Mouse (Mus musculus) brain, embryonic 14.5 days (tissue): ENCODE data around the gene Arrdc5. TPM values are rescaled to one million over a fixed set of nuclear protein-coding genes. Genes with fewer than 3 reads are reported as not detected.
A peak's percentile ranks its signal among the peaks of the same experiment; 100 is the strongest.

ENCODE experiments used
- DNase-seq: peaks from one replicate; pipeline ENCODE4 v3.0.0-alpha.2; 2011; ENCODE audit warnings: low read depth
- CTCF ChIP-seq: fragments of 200-500 bp; IDR thresholded peaks from 2 replicates; pipeline ENCODE4 v1.5.1; 2012; ENCODE audit warnings: inconsistent platforms, mild to moderate bottlenecking, moderate library complexity, borderline replicate concordance; ENCODE audit not compliant: insufficient read depth, insufficient read length; ENCODE audit errors: extremely low read depth
- POLR2A ChIP-seq: fragments of 200-500 bp; IDR thresholded peaks from 2 replicates; pipeline ENCODE4 v1.6.1; 2012; ENCODE audit warnings: mild to moderate bottlenecking, inconsistent platforms, borderline replicate concordance; ENCODE audit not compliant: poor library complexity, insufficient read depth, insufficient read length, severe bottlenecking; ENCODE audit errors: extremely low read depth
- polyA plus RNA-seq: library from polyadenylated mRNA; depleted of rRNA; stranded (reverse); fragments of >200 nt; gene quantifications from 2 replicates; pipeline ENCODE4 v1.2.3, GENCODE M21; 2012; rRNA removed

Gene Arrdc5
- polyA plus RNA-seq, 1 experiment, result not detected

DNA sequence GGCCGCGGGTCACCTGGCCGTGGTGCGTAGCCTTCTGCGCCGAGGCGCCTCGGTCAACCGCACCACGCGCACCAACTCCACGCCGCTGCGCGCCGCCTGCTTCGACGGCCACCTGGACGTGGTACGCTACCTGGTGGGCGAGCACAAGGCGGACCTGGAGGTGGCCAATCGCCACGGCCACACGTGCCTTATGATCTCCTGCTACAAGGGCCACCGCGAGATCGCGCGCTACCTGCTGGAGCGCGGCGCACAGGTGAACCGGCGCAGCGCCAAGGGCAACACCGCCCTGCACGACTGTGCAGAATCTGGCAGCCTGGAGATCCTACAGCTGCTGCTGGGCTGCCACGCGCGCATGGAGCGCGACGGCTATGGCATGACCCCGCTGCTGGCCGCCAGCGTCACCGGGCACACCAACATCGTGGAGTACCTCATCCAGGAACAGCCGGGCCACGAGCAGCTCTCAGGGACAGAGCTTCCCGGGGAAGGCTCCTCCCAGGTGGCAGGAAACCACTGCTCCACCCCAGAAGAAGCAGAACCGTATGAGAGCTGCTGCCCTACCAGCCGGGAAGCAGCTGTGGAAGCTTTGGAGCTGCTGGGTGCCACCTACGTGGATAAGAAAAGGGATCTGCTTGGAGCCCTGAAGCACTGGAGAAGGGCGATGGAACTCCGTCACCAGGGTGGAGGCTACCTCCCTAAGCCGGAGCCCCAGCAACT is 42.7 kb downstream of the Arrdc5 start:
- no peak for TF ChIP-seq CTCF
- TF ChIP-seq POLR2A, result no peak
- no peak for DNase-seq

DNA sequence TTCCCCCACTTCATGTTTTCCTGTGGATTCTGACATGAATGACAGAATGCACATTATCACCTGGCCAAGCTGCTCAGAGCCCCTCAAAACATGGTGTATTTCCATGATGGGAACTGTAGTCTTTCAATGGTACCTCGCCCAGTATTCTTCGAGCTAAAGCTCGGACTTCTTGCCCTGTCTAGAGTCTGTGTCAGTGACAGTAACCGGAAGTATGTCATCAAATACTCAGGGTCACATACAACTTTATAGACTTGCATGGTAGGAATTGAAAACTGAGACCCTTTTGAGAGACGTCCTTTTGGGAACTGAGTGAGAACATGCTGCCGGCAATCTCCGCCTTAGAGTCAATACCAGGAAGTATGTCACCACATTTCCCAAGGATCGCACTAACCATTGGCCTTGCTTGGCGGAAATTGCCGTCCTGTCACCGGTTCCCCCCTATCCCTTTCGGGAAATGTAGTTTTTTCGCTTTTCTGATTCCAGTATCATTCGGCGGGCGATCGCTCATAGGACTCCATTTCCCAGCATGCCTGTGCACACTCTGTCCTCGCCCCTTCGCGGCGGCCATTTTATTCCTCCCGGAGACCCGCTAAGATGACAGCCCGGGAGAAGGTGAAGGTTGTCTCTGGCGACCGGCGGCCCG is 43.7 kb downstream of the Arrdc5 start, which contains the start of gene Fem1a:
Fem1a (plus strand) TSS at position 572 of the 643 bp plus-strand sequence.
- no peak for TF ChIP-seq POLR2A
- no peak for TF ChIP-seq CTCF

DNA sequence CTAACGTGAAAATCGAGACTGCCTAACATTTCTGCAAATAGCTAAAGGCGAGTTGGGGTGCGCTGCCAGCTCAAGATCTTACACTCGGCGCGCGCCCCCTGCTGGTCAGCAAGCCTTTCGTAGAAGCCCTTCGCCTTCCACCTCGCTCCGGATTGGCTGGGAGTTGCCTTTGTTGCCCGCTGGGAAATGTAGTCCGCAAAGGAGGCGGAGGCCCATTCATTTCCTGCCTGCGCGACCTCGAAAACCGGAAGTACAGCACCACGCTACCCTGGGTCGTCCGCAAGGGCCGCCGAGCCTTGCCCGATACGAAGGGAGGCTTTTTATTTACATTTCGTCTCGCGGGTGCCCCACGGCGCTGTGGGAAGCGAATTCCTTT is 44.2 kb downstream of the Arrdc5 start:
- TF ChIP-seq POLR2A (peak; percentile 41; the same call in 1 of the 2 replicates), CTCF (peak; percentile 97)
- peak; percentile 100 for DNase-seq

More for the DNA sequence above, 43.7 kb downstream of the Arrdc5 start, which contains the start of gene Fem1a:
- peak; percentile 100 for DNase-seq

DNA sequence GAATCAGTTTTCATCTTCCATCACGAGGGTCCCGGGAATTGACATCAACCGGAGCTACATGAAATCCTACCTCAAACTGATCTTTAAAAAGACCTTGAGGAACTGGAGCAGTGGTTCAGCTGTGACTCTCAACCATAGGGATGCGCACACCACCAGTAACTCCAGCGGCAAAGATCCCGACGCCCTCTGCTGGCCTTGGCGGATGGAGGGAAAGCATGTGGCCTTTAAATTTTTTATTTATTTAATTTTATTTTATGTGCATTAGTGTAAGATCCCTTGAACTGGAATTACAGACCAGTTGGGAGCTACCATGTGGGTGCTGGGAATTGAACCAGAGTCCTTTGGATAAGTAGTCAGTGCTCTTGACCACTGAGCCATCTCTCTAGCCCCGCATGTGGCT is 44.7 kb downstream of the Arrdc5 start:
- DNase-seq, result peak; percentile 66
- TF ChIP-seq POLR2A, result no peak
- TF ChIP-seq CTCF, result peak; percentile 48; the same call in 1 of the 2 replicates

DNA sequence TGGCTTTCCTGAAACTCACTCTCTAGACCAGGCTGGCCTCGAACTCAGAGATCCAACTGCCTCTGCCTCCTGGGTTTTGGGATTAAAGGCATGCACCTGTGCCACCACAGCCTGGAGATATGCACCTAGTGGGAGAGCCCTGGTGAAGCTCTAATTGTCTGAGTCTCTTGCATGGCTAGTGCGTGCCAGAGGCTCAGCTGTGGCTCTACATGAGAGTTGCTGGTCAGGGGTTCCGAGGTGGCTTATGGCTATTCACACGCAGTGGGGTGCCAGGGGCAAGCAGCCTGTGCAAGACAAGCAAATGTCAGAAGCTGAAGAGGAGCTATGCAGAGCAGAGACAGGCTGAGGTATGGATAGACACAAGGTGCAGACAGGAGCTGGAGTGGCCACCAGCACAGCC is 45.4 kb downstream of the Arrdc5 start:
- TF ChIP-seq POLR2A (no peak), CTCF (no peak)
- DNase-seq, result no peak

DNA sequence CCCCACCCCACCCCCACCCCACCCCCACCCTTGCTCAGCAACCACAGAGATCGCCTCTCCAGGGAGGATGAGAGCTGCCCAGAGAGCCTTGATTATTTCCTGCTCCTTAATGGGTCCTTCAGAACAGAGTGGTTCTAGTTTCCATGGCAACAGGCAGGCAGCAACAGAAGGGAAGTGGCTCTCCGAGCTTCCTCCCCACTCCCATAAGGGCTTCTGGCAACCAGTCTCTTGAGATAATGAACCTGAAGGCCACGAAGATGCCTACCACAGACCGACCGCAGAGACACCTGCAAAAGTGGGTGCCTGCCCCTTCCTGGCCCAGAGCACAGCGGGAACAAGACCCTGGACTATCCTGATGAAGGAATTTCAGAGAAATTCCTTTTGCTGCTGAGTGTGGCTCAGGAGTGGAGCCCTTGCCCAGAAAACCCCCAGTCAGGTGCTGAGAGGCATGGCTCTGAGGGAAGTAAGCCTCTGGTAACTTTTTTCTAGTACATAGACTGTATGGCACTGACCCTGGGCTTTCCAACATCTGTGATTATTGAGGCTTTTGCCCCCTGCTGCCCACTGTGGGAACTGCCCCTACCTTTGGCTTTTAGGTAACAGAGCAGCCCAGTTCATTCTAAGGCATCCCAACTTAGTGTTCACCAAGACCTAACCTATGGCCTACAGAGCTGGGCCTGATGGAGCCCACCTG is 48.8 kb downstream of the Arrdc5 start:
- TF ChIP-seq POLR2A, result no peak
- peak; percentile 70; the same call in 1 of the 2 replicates for TF ChIP-seq CTCF
- DNase-seq, result peak; percentile 92

DNA sequence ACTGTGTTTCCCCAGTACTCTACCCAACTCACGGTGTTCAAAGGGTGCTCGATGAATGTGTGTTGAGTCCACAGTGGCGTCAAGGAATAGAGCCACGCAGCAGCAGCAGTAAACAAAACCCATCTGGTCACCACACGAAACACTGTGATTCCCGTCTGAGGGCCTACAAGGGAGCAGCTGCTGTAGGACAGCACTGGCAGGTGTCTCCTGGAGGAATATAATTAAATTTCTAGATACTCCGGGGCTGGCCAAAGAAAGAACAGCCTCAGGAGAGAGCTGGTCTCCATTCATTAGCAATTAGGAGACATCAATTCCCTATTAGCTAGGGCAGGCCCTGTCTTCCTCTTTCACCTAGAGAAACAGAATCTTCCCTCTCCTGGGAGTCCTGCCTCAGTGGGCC is 54.5 kb downstream of the Arrdc5 start:
- peak; percentile 25 for DNase-seq
- no peak for TF ChIP-seq POLR2A
- TF ChIP-seq CTCF, result no peak

Other genes with a start within 250 kb of the Arrdc5 start
- 110 and 135 TPM in 2 replicates for gene Ubxn6, start 225.3 kb downstream of the Arrdc5 start, polyA plus RNA-seq
- 119 and 129 TPM in 2 replicates for gene Hdgfl2, start 220.7 kb downstream of the Arrdc5 start, polyA plus RNA-seq
- gene Plin4, start 190.5 kb downstream of the Arrdc5 start, polyA plus RNA-seq, result 0.11 and 0.16 TPM in 2 replicates
- gene Plin5, start 182.7 kb downstream of the Arrdc5 start, polyA plus RNA-seq, result 0.43 and 0.67 TPM in 2 replicates
- 0.06 and 0.18 TPM in 2 replicates for gene Lrg1, start 178.3 kb downstream of the Arrdc5 start, polyA plus RNA-seq
- 35.0 and 48.5 TPM in 2 replicates for gene Sema6b, start 159.9 kb downstream of the Arrdc5 start, polyA plus RNA-seq
- 9.8 TPM in 2 replicates for gene Tnfaip8l1, start 137.8 kb downstream of the Arrdc5 start, polyA plus RNA-seq
- 49.8 and 54.7 TPM in 2 replicates for gene Mydgf, start 116.4 kb downstream of the Arrdc5 start, polyA plus RNA-seq
- 53.3 and 54.4 TPM in 2 replicates for gene Dpp9, start 81.4 kb downstream of the Arrdc5 start, polyA plus RNA-seq
- gene Fem1a, start 43.5 kb downstream of the Arrdc5 start, polyA plus RNA-seq, result 27.0 and 31.0 TPM in 2 replicates
- 3.4 and 3.7 TPM in 2 replicates for gene Ticam1, start 23.5 kb downstream of the Arrdc5 start, polyA plus RNA-seq
- 6.4 and 8.3 TPM in 2 replicates for gene Plin3, start 7.4 kb downstream of the Arrdc5 start, polyA plus RNA-seq
- gene Uhrf1, start 3.0 kb upstream of the Arrdc5 start, polyA plus RNA-seq, result 39.8 and 50.9 TPM in 2 replicates
- gene Kdm4b, start 25.8 kb upstream of the Arrdc5 start, polyA plus RNA-seq, result 64.6 and 86.5 TPM in 2 replicates
- gene Ptprs, start 176.2 kb upstream of the Arrdc5 start, polyA plus RNA-seq, result 1,311 and 1,669 TPM in 2 replicates
- 0.05 TPM in 1 of 2 replicates, not detected in the other for gene Znrf4, start 212.1 kb upstream of the Arrdc5 start, polyA plus RNA-seq